Mouse (Mus musculus) midbrain, embryonic 15.5 days (tissue): ENCODE measurements around the gene Zfp827. TPM values are rescaled to one million over a fixed set of nuclear protein-coding genes. Genes with fewer than 3 reads are reported as not detected.

Experiments used
- ATAC-seq: fragments of 200-750 bp; cut with Nextera tagmentation; replicated peaks from 2 replicates; pipeline ENCODE4 v1.8.0; 2017; ENCODE audit warnings: moderate TSS enrichment
- H3K27ac ChIP-seq: fragments of 300-500 bp; sonication (generic); 2 replicates; pipeline ENCODE4 v1.5.1; 2015; ENCODE audit warnings: mild to moderate bottlenecking, inconsistent platforms
- H3K27me3 ChIP-seq: fragments of 300-500 bp; sonication (generic); replicated peaks from 2 replicates; pipeline ENCODE4 v1.6.1; 2015; ENCODE audit warnings: inconsistent platforms
- H3K36me3 ChIP-seq: fragments of 300-500 bp; sonication (generic); replicated peaks from 2 replicates; pipeline ENCODE4 v1.6.1; 2015; ENCODE audit warnings: inconsistent platforms
- H3K4me1 ChIP-seq: fragments of 300-500 bp; sonication (generic); 2 replicates; pipeline ENCODE4 v1.6.1; 2015; ENCODE audit warnings: inconsistent platforms
- H3K4me2 ChIP-seq: fragments of 300-500 bp; sonication (generic); 2 replicates; pipeline ENCODE4 v1.6.1; 2015; ENCODE audit warnings: inconsistent platforms, mild to moderate bottlenecking, moderate library complexity
- H3K4me3 ChIP-seq: fragments of 300-500 bp; sonication (generic); 2 replicates; pipeline ENCODE4 v1.5.1; 2015; ENCODE audit warnings: mild to moderate bottlenecking, inconsistent platforms
- H3K9ac ChIP-seq: fragments of 300-500 bp; sonication (generic); 2 replicates; pipeline ENCODE4 v1.6.1; 2015; ENCODE audit warnings: mild to moderate bottlenecking, inconsistent platforms
- H3K9me3 ChIP-seq: fragments of 300-500 bp; sonication (generic); 2 replicates; pipeline ENCODE4 v1.6.1; 2016; ENCODE audit warnings: inconsistent platforms
- WGBS: fragments of 180-500 bp; shearing (Covaris S2); methylation state at CpG from one replicate; pipeline ENCODE4 v1.1.7; 2015; ENCODE audit warnings: mixed read lengths; 5-methylcytosine and 5-hydroxymethylcytosine counted together
- polyA plus RNA-seq: library from polyadenylated mRNA; unstranded; fragments of >200 nt; fragmentation: Nextera tagmentation; extraction: Ambion mirVana; gene quantifications from 2 replicates; pipeline ENCODE4 v1.2.1, GENCODE M21; 2015

Zfp827 gene
- polyA plus RNA-seq, 1 experiment from 2014 or later = 13.9 TPM

- no peaks in the 10 kb centered on the region for H3K36me3 ChIP-seq
Measured at GRCm38 (mm10) chr8:79211630-79212029, 183.4 kb downstream of the Zfp827 start.

GRCm38 (mm10) chr8:79222106-79222751 lies 194.0 kb downstream of the Zfp827 start:
- H3K4me2 ChIP-seq = no peak overlapping the region
- no peak for ATAC-seq
- no peaks in the 10 kb centered on the region for H3K9me3 ChIP-seq
- no peaks in the 10 kb centered on the region for H3K4me1 ChIP-seq
- no peaks in the 10 kb centered on the region for H3K36me3 ChIP-seq
- 58% methylated on average over 5 of the region's 5 CpGs for WGBS
- H3K27me3 ChIP-seq = no peaks in the 10 kb centered on the region
- no peak overlapping the region for H3K4me3 ChIP-seq
- no peak overlapping the region for H3K9ac ChIP-seq
- no peak overlapping the region for H3K27ac ChIP-seq

More at GRCm38 (mm10) chr8:79211630-79212029, 183.4 kb downstream of the Zfp827 start:
- Histone ChIP-seq H3K4me2 (no peak overlapping the region), H3K27ac (no peak overlapping the region), H3K9ac (no peak overlapping the region), H3K27me3 (no peaks in the 10 kb centered on the region), H3K9me3 (no peaks in the 10 kb centered on the region), H3K4me1 (peaks cover 23% of the 10 kb centered on the region), H3K4me3 (no peak overlapping the region)
- no peak for ATAC-seq
- WGBS = 70% methylated on average over 9 of the region's 9 CpGs

- Histone ChIP-seq H3K36me3 (no peaks in the 10 kb centered on the region), H3K4me2 (no peak overlapping the region), H3K4me3 (no peak overlapping the region), H3K27me3 (no peaks in the 10 kb centered on the region), H3K9me3 (no peaks in the 10 kb centered on the region), H3K4me1 (no peaks in the 10 kb centered on the region), H3K27ac (no peak overlapping the region), H3K9ac (no peak overlapping the region)
- no peak; the same call in 1 of the 2 replicates for ATAC-seq
- 69% methylated on average over 5 of the region's 5 CpGs for WGBS
Measured at GRCm38 (mm10) chr8:79222752-79223141, 194.5 kb downstream of the Zfp827 start.

GRCm38 (mm10) chr8:79224363-79224762 lies 196.1 kb downstream of the Zfp827 start:
- H3K27me3 ChIP-seq = no peaks in the 10 kb centered on the region
- H3K9ac ChIP-seq = no peak overlapping the region
- H3K27ac ChIP-seq = no peak overlapping the region
- H3K4me3 ChIP-seq = no peak overlapping the region
- no peaks in the 10 kb centered on the region for H3K9me3 ChIP-seq
- no peak for ATAC-seq
- H3K4me2 ChIP-seq = no peak overlapping the region
- WGBS = 23% methylated on average over 9 of the region's 9 CpGs
- no peaks in the 10 kb centered on the region for H3K36me3 ChIP-seq
- no peaks in the 10 kb centered on the region for H3K4me1 ChIP-seq

- no peak overlapping the region for H3K4me2 ChIP-seq
- H3K27ac ChIP-seq = no peak overlapping the region
- no peak overlapping the region for H3K4me3 ChIP-seq
- ATAC-seq = no peak
- no peaks in the 10 kb centered on the region for H3K9me3 ChIP-seq
- H3K27me3 ChIP-seq = no peaks in the 10 kb centered on the region
- no peaks in the 10 kb centered on the region for H3K36me3 ChIP-seq
- no peaks in the 10 kb centered on the region for H3K4me1 ChIP-seq
- H3K9ac ChIP-seq = no peak overlapping the region
- WGBS = 88% methylated on average over 7 of the region's 7 CpGs
Measured at GRCm38 (mm10) chr8:79225586-79225985, 197.3 kb downstream of the Zfp827 start.

GRCm38 (mm10) chr8:79226046-79226445 lies 197.8 kb downstream of the Zfp827 start:
- Histone ChIP-seq H3K27ac (no peak overlapping the region), H3K9me3 (no peaks in the 10 kb centered on the region), H3K4me1 (no peaks in the 10 kb centered on the region), H3K9ac (no peak overlapping the region), H3K4me3 (no peak overlapping the region), H3K36me3 (no peaks in the 10 kb centered on the region), H3K27me3 (no peaks in the 10 kb centered on the region), H3K4me2 (no peak overlapping the region)
- 92% methylated on average over 3 of the region's 3 CpGs for WGBS
- no peak for ATAC-seq

GRCm38 (mm10) chr8:79227194-79227593 lies 199.0 kb downstream of the Zfp827 start:
- H3K9ac ChIP-seq = no peak overlapping the region
- H3K4me3 ChIP-seq = no peak overlapping the region
- H3K36me3 ChIP-seq = no peaks in the 10 kb centered on the region
- no peaks in the 10 kb centered on the region for H3K4me1 ChIP-seq
- no peak overlapping the region for H3K27ac ChIP-seq
- no peaks in the 10 kb centered on the region for H3K9me3 ChIP-seq
- no peak for ATAC-seq
- no peak overlapping the region for H3K4me2 ChIP-seq
- no peaks in the 10 kb centered on the region for H3K27me3 ChIP-seq
- WGBS = 78% methylated on average over 4 of the region's 4 CpGs

- WGBS = 98% methylated on average over 3 of the region's 3 CpGs
- Histone ChIP-seq H3K27me3 (no peaks in the 10 kb centered on the region), H3K4me2 (no peak overlapping the region), H3K9me3 (no peaks in the 10 kb centered on the region), H3K4me1 (no peaks in the 10 kb centered on the region), H3K27ac (no peak overlapping the region), H3K4me3 (no peak overlapping the region), H3K36me3 (no peaks in the 10 kb centered on the region), H3K9ac (no peak overlapping the region)
- no peak for ATAC-seq
Measured at GRCm38 (mm10) chr8:79227916-79228315, 199.7 kb downstream of the Zfp827 start.

- 91% methylated on average over 8 of the region's 8 CpGs for WGBS
- ATAC-seq = no peak
Measured at GRCm38 (mm10) chr8:79229266-79229888, 201.1 kb downstream of the Zfp827 start.

GRCm38 (mm10) chr8:79239320-79239719 lies 211.1 kb downstream of the Zfp827 start:
- Histone ChIP-seq H3K4me1 (no peaks in the 10 kb centered on the region), H3K27me3 (no peaks in the 10 kb centered on the region), H3K9ac (no peak overlapping the region), H3K9me3 (no peaks in the 10 kb centered on the region), H3K4me3 (no peak overlapping the region), H3K4me2 (no peak overlapping the region), H3K27ac (no peak overlapping the region), H3K36me3 (no peaks in the 10 kb centered on the region)
- ATAC-seq = no peak
- WGBS = 88% methylated on average over 3 of the region's 3 CpGs

More at GRCm38 (mm10) chr8:79229266-79229888, 201.1 kb downstream of the Zfp827 start:
- Histone ChIP-seq H3K9ac (no peak overlapping the region), H3K36me3 (no peaks in the 10 kb centered on the region), H3K27me3 (no peaks in the 10 kb centered on the region), H3K4me3 (no peak overlapping the region), H3K9me3 (no peaks in the 10 kb centered on the region), H3K27ac (no peak overlapping the region), H3K4me2 (no peak overlapping the region), H3K4me1 (no peaks in the 10 kb centered on the region)

- Histone ChIP-seq H3K4me2 (no peak overlapping the region), H3K4me1 (no peaks in the 10 kb centered on the region), H3K9me3 (no peaks in the 10 kb centered on the region), H3K4me3 (no peak overlapping the region), H3K27ac (no peak overlapping the region), H3K36me3 (no peaks in the 10 kb centered on the region), H3K9ac (no peak overlapping the region), H3K27me3 (no peaks in the 10 kb centered on the region)
- 88% methylated on average over 7 of the region's 7 CpGs for WGBS
- no peak for ATAC-seq
Measured at GRCm38 (mm10) chr8:79239996-79240395, 211.8 kb downstream of the Zfp827 start.
